Mouse (Mus musculus): ENCODE measurements around the gene Hpgd. TPM values are rescaled to one million over a fixed set of nuclear protein-coding genes. Genes with fewer than 3 reads are reported as not detected.

Hpgd gene
- total and polyA plus RNA-seq, 3 experiments = not detected

DNA sequence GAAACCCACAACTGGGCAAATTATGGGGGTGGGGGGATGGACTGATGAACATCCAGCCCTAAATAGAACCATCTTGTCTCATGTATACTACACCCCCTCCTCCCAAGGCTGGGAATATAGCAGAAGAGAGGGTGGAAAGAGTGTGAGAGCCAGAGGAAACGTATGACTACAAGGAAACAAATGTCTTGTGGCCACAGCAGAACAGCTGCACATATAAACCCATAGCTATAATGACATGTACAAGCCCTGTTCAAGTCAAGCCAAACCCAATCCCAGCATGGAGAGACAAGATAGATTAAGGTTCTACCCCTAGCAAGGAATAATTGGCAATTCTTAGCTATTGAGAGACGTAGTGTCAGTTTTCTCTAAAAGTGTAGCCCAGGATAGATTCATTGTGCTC lies 68.8 kb downstream of the Hpgd start:
- TF ChIP-seq POLR2A (IDR thresholded peaks at IDR 0.05; ENCODE audit: low read depth, low read length) (no peak), RAD21 (IDR thresholded peaks at IDR 0.05; ENCODE audit: low read depth, low read length) (no peak), MAX (IDR thresholded peaks at IDR 0.05; ENCODE audit: low read length) (no peak), TBP (conservative IDR thresholded peaks at IDR 0.05; ENCODE audit: low read depth, low read length) (no peak), NRF1 (IDR thresholded peaks at IDR 0.05; ENCODE audit: low read depth, low read length) (no peak), KAT2A (IDR thresholded peaks at IDR 0.05; ENCODE audit: insufficient replicate concordance, low read length) (no peak)
- no peak overlapping the region for H3K4me3 ChIP-seq (replicated peaks in 1 of 3; ENCODE audit: low read depth in 2 of 3, low read length in 2 of 3, poor library complexity in 1 of 3)
- no peak overlapping the region for H3K4me2 ChIP-seq (ENCODE audit: insufficient read depth, low read depth, poor library complexity, severe bottlenecking)
- no peak overlapping the region for H3K9ac ChIP-seq (ENCODE audit: insufficient read depth, low read depth)
- no peaks in the 10 kb centered on the region for H3K4me1 ChIP-seq (ENCODE audit: control insufficient read depth in 1 of 2, insufficient read depth in 2 of 2)
- no peaks in the 10 kb centered on the region for H3K79me2 ChIP-seq (replicated peaks; ENCODE audit: control insufficient read depth, extremely low read depth, insufficient read depth, poor library complexity, severe bottlenecking)
- no peaks in the 10 kb centered on the region for H3K27me3 ChIP-seq (replicated peaks)
- H3K36me3 ChIP-seq (replicated peaks in 1 of 2; ENCODE audit: control insufficient read depth in 1 of 2, insufficient read depth in 1 of 2, low read length in 1 of 2) = no peaks in the 10 kb centered on the region
- in situ Hi-C loops (cut with MboI; ENCODE audit: low pct_ligation_motif_present, low pct_unique_long_range_greater_than_20kb, low sequenced_read_pairs) = no loop called here
- DNase-seq (ENCODE audit: extremely low read depth) = no peak
- no peaks in the 10 kb centered on the region for H3K9me3 ChIP-seq (replicated peaks; ENCODE audit: low read length)
- dilution Hi-C loops (cut with MboI; ENCODE audit: extremely low pct_ligation_motif_present, extremely low pct_unique_long_range_greater_than_20kb, low sequenced_read_pairs) = no loop called here
- no peak overlapping the region for H3K27ac ChIP-seq (ENCODE audit: insufficient read depth, low read depth)

Measured in CH12.LX (cell line).